17 mouse cellular contexts compared by ENCODE assay signal in genomic region chr5:124636139-124636538, GRCm38 (mm10).
"Had no signal": no experiment of that assay in that cellular context is flagged by ENCODE, and none has a peak within 500 bp of the region (broad histone marks: within the 10 kb centered on the region; RNA-seq: fewer than 3 reads in every experiment).

No protein-coding gene starts in this region.

- H3K4me3 ChIP-seq: midbrain, embryonic 10.5 days; midbrain, embryonic 12.5 days; neural tube, embryonic 12.5 days had no signal

- H3K27ac ChIP-seq: liver, embryonic 14.5 days; midbrain, embryonic 10.5 days; midbrain, embryonic 12.5 days; neural tube, embryonic 12.5 days had no signal

- H3K9me3 ChIP-seq: midbrain, embryonic 10.5 days; midbrain, embryonic 12.5 days; neural tube, embryonic 12.5 days had no signal

- DNase-seq: lung, adult 18-20 months; lung, embryonic 14.5 days; lung, postnatal 10 days; lung, postnatal 4 days; midbrain, embryonic 14.5 days; retina, postnatal 1 day; right cerebral cortex, adult 18-20 months; right cerebral cortex, postnatal 25 days; right cerebral cortex, postnatal 4 days; spleen, adult 18-20 months; thymus, adult 18-20 months; thymus, postnatal 25 days had no signal

- H3K4me2 ChIP-seq: lung, embryonic 14.5 days; midbrain, embryonic 12.5 days; neural tube, embryonic 12.5 days had no signal

- H3K9ac ChIP-seq: liver, embryonic 14.5 days; lung, embryonic 14.5 days; midbrain, embryonic 12.5 days; neural tube, embryonic 12.5 days had no signal

- ATAC-seq: midbrain, embryonic 16.5 days had no signal

- H3K4me1 ChIP-seq: midbrain, embryonic 10.5 days; midbrain, embryonic 12.5 days; neural tube, embryonic 12.5 days had no signal

- H3K27me3 ChIP-seq: midbrain, embryonic 12.5 days; neural tube, embryonic 12.5 days had no signal
